Mouse (Mus musculus): Measurements from ENCODE around the gene Zfp462.

Gene Zfp462

DNA sequence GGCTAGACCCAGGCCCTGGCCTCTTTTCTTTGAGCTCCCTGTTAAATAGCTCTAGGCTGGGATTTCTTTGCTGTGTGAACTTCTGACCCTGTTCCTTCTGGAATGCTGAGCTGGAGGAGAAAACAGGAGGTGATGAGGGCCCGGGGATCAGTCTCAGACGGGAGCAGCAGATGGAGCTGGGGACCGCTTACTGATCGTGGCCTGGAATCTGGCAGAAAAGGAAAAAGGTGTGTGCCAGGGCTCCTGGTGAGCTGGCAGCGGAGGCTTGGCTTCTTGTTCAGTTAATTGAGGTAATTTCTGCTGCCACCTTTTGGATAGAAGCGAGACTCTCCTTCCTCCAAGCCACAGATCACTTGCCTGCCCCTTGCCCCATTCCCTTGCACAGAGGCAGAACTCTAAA, 177.1 kb downstream of the Zfp462 start:
- DNase-seq = no peak

DNA sequence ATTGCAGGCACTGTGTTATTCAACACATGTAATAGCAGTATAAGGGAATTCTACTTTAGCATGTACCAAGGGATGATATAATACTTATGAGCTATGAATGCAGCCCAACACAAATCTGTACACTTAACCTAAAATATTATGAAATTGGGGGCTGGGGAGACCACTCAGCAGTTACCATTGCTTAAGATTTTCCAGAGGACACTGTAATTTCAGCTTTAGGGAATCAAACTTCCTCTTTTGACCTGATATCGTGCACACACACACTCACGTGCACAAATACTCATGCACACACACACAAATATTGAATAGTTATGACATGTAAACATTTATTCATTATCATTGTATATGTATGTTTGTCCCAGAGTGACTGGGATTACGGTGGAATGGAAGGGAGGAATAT, 179.3 kb downstream of the Zfp462 start:
- no peak for DNase-seq

DNA sequence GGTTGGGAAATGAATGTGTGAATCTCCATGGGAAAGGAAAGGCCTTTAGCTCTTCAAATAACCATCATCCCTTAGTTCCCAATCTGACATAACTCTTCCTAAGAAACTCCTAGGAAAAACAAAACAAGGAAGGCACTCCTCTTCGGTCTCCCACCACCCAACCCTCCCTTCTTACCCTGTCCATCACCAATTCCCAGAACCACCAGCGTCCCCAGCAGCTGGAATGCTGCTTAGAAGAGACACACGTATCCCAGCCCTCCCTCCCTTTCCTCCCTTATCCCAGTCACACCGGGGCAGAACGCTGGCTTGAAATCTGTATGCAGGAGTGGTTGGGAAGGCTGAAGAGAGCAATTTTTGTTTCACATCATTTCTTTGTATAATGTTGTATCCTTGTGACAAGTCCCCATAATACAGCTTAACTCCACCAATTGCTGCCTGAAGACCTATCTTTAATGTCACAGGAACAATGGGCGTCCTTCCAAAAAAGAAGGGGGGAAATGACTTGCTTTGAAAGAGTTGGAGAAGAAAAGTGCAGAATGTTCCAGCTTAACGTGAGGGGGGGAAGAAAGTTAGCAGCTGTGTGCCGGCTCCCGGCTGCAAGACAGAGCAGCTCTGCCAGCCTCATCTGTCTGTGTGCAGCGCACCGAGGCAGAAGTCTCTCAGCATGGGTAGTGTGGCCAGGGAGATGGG, 180.3 kb downstream of the Zfp462 start:
- DNase-seq = no peak

DNA sequence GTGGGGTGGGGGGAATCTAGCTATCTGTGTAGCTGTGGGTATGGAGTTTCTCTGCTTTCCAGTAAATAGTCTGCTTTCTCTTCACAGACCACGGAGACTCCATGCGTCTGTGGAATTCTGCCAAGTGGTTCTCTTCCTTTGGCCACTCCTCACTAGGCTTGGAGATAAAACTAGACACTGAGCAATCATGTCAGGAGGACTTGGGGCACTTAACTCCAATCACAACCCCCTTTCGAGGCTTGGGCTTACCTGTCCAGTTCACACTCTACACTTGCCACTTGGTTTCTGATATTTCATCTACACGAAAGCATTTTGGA, 180.8 kb downstream of the Zfp462 start:
- no peak for DNase-seq

DNA sequence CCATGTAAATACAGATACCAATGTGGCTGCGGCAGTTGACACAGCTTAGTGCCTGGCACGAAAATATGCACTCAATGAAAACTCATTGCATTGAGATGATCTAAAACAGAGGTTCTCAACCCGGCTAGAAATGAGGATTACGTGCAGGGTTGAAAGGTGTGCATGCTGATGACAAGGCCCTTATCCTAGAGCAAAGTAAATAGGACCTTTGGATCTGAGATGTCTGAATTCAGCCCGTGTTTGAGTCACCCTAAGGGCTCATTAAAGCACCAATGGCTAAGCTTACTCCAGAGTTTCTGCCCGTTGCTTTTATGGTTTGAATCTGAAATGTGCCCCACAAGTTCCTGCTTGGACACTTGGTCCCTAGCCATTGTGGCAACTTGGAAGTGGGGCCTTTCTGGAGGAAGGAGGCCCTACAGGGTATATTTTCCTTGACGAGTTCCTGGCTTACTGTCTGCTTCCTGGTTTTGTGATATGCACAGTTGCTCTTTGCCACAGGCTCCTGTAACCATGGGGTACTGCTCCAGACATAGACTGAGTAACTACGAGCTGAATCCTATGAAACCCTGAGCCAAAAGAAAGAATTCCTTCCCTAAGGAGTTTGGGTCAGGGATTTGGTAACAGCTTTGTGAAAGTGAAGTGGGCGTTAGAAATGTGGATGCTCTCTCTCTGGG, 182.5 kb downstream of the Zfp462 start:
- DNase-seq = no peak

DNA sequence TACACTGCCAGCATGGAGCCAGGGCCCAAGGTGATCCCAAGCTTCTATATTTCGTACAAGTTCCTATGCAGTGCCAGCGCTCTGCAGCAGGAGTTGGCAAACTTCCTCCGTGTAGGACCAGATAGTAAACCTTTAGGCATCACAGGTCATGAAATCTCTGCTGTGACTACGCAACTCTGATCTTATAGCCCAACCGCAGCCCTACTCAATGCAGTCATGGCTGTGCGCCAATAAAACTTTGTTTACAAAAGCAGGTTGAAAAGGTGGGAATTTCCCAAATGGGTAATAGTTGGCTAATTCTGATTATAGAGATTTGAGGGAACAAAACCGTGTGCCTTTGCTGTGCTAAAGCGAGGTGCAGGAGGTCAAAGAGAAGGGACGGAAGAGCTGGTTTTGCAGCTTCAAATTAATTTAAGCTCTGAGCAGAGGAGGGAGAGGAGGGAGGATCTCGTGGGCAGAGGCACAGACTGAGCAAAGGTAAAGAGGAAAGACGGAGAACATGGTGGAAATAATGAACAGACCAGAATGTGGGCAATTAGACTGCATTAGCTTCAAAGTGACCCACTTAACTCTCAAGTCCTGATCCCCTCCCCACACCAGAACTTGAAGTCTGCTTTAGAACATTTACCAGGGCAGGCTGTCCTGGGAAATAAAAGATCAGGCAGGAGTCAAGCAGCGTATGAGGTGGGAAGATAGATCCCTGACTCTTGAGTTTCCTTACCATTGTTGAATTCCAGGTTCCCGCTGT, 183.4 kb downstream of the Zfp462 start:
- no peak for DNase-seq
